Mouse (Mus musculus): ENCODE measurements around the gene Arhgap18.

DNA sequence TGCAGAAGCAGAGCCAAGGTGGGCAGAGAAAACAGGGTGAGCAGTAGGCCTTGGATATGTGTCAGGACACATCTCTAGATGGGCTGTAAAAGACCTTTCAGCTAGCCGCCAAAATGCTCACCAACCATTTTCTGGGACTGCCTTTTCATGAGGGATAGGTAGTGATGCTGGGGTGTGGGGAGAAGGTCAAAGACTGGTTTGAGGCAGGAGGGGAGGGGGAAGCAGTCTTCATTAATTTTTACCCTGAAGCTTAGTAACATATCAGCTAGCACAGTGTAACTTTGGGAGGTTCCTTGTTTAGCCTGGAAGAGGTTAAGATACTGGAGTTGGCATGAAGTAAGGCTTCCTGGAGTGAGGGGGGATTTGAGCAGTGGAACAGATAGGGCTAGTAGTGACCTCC lies 21.0 kb downstream of the Arhgap18 start:
- TF ChIP-seq CTCF (IDR thresholded peaks at IDR 0.05; ENCODE audit: low read depth) (no peak), EP300 (IDR thresholded peaks at IDR 0.05; ENCODE audit: low read depth) (no peak)
